Mouse (Mus musculus): ENCODE results near the gene Nfatc2. TPM values are rescaled to one million over a fixed set of nuclear protein-coding genes. Genes with fewer than 3 reads are reported as not detected.

Nfatc2 gene
- total RNA-seq, 2 experiments from 2014 or later: 19.9 to 20.1 TPM

DNA sequence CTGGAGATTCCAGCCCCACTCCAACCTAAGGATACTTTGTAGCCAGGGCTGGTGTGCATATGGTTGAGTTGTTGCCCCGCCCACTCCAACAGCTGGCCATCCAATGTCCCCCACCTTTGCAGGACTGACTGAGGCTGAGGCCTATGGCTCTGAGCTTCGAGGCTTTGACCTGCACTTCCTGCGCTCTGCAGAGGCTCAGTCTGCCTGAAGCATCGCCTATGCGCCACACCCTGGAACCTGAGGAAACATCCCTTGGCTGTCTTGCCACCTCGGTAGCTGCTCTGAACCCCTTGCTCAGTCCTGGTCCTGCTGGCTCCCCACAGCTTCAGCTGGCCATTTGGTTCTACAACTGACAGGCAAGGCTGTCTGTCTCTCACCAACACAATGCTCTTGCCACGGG is 24.1 kb downstream of the Nfatc2 start:
- no peak for DNase-seq

DNA sequence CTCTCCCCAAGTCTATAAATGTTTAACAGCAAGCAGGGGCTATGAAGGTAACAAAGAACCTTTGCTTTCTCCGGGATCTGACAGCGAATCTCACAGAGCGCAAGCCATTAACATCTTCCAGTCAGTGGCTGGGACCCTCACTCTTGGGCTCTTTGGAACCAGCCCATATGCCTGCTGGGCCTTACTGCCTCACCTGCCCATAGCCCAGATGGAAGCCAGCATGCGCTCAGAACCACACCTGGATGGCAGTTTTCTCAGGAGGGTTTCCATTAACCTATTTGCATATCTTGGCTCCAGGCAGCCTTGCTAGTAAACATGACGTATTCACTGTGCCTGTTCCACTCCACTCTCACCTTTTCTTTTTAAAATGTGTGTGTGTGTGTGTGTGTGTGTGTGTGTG is 25.6 kb downstream of the Nfatc2 start:
- no peak for DNase-seq

DNA sequence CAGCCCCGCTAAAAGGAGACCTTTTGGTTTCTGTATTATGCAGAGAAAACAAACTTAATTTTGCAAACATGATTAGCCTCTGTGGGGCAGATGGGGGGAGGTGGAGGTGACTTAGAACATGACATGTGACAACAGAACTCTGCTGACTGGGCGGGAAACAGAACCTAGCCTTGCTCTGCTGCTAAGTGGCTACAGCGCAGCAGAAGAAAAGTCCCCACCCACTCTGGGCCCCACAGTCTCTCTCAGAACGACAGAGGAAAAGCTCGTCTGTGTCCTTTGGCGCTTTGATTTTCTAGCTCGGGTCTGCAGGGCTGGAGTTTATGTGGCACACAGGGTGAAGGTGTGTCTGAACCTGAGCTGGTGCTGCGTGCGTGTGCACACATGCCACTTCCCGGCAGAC is 26.5 kb downstream of the Nfatc2 start:
- no peak for DNase-seq

DNA sequence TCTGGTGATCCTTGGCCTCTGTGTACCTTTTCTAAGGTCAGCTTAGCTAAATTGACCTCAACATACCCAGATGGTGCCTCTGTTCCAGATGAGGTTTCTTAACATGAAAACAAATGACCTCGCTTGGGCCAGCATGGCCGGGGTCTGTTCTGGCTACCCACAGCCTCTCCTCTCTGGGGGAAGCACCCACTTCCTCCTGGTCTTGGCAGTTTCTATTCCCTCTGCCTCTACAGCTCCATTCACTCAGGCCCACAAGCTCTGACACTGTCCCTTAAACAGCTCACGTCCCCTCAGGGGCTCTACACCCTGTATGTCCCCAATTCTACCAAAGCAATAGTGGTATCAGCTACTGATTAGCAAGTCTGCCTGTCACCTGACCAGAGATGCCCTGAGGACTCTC is 27.6 kb downstream of the Nfatc2 start:
- DNase-seq: no peak

DNA sequence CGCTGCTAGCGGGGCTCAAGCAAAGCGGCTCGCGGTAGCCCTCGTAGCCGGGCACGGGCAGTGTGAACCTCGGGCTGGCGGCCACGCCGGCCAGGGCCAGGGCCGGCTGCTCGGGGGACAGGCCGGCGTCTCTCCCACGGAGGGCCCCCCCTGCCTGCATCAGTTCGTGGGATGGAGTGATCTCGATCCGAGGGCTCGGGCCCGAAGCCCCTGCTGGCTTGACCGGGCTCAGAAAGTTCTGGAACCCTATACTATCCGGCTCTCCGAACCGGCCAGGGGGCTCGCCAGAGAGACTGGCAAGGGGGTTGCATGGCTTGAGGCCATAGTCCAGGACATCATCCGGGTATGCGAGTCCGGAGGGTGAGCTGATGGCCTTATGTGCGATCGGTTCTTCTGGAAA is 30.2 kb downstream of the Nfatc2 start:
- DNase-seq: no peak

DNA sequence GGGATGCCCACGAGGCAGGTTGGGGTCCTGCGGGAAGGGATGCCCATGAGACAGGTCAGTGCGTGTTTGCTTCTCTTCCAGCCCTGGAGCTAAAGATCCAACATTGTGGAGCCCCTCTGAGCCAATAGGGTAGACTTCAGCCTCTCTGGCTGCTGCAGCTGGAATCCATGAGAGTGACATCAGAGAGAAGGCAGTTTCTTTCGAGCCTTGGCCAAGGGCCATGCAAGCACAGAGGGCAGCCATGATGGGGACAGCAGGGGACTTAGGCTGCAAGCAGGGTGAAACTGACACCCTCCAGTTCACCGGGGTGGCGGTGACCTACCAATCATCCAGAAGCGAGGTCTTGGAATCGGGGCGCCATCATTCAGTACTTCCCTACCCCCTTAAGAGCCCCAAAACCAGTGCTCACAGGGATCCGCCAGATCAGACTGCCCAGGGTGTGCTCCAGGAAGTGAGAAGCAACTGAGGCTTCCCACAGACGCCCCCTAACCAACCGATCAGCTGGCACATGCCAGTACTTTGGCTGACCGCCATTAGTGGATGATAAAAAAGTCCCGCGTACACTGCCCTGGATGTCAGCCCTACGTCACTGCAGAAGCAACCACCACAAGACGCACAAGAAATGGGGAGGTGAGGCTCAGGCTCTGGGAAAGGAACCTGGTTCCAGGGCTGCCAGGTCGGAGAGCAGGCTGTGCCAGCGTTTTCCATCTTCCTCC is 35.8 kb downstream of the Nfatc2 start:
- no peak for DNase-seq

DNA sequence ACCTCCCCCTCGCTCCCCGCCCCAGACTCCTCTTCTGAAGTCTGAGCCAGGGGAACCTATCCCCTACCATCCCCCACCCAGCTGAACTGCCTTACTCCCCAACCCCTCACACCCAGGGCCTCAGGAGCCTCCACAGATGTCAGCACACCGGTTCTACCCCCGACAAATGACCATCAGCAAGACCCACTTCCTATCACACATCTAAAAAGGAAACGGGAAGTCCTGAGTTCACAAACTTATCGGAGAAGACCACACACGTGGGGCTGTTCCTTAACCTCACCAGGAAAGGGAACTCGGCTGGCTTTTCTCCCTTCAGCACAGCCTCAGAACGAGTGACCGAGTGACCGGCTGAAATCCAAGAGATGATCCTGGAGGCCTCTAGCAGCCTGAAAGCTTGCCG is 38.3 kb downstream of the Nfatc2 start:
- no peak for DNase-seq

DNA sequence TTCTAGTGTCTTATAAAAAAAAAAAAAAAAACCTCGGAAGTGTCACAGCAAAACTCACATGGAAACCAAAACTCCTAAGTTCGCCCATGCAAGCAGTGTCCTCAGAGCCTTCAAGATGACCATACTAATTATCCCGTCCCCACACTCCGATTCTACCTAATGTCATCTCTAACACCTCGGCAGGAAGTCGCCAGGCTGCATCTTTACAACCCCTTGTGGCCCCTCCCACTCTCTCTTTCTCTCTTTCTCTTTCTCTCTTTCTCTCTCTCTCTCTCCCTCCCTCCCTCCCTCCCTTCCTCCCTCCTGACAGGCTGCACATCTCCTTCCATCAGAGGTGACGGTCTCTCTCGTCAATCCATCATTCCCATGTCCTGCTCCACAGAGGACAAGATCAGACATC is 44.4 kb downstream of the Nfatc2 start:
- no peak for DNase-seq

DNA sequence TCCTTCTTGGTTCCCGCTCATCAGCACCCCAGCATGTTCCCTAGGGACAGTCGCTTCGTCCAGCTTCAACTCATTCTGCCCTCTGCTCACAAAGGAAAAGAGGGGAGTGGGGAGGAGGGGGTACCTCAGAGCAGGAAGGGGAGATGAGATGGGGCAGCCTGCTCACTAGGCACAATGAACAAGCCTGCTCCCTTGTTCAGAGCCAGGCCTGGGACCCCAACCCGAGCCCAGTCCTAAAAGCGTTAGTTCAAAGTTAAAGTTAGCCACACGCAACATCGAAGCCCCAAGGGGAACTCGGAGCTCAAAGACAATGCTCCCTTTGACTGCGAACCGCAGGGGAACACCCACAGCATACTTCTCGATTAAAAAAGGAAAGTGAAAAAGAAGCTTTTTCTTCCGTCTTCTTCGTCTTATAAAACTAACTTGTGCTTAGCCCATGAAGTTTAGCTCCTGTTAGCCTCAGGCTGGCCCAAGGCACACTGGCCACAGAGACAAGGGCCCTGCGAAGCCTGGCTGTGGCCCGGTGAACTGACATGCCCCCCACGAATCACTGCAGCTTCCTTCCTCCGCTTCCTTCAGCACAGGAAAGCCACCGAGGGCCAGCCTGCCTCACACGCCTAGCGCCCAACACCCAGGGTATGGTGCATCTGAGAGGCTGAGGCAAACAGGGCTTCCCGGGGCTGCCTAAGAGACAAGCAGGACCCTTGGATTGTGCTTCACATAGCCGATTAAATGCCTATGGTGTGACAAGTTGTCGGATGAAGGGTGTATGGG is 45.4 kb downstream of the Nfatc2 start:
- DNase-seq: no peak

DNA sequence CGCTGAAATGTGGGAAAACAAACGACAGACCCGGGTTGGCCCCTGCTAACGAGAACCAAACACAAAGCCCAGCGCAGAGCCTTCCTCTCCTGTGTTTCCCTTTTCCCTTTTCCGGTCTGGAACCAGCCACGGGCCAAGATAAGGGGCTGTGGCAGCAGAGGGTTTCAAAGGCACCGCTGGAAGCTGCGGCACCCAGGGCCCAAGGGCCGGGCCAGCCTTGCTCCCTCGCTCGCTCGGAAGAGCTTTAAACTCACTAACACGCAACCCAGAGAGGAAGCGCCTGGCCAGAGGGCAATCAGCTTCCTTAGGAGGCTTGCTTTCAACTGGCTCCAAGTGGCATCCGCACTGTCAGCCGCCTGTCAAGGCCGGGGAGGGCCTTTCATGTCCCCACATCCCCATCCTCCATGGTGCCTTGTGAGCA is 47.9 kb downstream of the Nfatc2 start:
- no peak for DNase-seq

DNA sequence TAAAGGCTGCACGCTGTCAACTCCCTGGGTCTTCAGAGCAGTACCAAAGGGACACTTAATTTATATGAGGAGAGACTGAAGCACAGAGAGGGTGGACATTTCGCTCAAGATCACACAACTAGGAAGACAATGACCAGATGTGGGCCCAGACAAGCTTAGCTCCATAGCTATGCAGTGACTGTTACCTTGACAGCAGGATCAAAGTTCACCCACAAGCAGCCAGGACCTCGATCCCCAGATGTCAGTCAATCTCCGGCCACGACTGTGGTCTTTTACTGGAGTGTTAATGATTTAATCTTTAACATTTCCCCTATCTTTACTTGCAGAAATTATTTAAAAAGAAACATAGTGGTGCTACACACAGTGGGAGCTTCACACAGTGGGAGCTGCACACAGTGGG is 49.1 kb downstream of the Nfatc2 start:
- no peak for DNase-seq

DNA sequence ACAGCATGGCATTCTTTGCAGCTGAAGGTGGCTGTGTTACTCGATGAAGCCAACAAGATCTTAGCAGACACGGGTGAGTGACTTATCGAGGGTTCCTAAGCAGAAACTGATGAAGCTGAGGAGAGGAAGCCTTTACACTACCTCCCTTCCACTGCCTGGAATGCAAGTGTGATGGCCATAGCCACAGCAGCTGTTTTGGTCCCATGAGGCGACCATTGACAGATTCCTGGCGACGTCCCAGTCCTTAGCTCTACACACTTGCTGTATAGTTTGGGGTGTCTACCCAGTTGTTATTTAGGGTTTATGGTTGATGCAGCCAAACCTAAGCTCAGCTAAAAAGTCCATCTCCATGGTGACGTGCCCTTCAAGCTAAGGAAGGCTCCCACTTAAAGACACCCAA is 50.2 kb downstream of the Nfatc2 start:
- DNase-seq: no peak

DNA sequence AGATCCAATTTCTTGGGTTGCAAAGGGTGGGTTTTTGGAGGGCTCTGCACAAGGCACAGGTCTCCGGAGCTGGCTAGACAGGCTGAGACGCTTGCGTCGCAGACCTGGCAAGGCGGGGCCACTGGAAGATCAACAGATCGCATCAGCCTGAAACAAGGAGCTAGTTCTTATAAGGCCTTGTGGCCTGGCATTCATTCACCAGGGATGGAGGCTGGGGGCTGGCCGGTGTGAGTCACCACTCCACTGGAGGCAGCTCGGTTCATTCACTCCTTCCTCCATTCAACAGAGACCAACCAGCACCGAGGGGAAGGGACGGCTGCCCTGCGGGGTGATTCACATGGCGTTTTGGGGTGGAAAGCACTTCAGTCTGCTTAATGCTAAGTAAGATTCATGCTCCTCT is 52.1 kb downstream of the Nfatc2 start:
- no peak for DNase-seq

DNA sequence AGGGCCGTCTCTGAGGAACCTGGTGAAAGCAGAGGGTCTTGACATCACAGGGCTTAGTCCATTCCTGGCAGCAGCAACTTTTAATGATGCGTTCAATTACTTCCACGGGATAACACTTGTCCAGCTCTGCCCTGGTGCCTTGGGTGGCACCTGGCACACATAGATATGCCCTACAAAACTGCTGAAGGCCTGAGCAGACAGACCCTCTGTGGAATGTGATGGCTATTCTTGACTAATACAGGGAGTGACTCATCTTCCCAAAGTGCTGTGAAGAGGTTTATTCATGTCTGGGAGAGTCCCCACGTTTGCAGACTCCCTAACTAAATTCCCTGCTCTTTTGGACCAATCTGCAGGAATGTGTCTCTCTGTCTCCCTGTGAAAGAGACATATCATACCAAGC is 53.4 kb downstream of the Nfatc2 start:
- no peak for DNase-seq

DNA sequence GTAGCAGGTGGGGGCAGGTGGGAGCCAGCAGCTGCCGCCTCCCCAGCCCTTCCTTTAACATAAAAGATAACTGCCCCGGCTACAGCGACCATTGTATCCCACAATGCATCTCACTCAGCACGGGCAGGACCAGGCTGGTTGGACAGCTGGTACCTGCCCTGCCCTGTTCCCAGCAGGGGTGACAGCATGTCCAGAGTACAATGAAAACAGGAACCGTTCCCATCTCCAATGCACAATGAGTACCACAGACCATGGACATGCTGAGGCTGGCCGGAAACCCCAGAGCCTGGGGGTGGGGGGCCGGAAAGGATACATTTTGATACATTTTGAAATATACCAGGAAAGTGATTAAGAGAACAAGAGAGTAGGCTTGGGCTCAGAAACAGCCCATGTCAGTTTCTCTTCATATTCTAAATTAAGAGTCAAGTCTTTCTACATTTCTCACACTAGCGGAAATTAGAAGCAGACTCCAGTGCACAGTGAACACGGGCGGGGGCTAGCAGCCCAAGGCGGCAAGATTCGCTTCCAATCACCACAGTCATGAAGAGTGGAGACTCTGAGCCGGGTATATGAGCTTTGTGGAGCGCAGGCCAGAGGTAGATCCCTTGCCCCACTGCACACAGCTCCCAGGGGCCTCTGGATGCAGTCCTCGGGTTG is 55.4 kb downstream of the Nfatc2 start:
- DNase-seq: no peak

DNA sequence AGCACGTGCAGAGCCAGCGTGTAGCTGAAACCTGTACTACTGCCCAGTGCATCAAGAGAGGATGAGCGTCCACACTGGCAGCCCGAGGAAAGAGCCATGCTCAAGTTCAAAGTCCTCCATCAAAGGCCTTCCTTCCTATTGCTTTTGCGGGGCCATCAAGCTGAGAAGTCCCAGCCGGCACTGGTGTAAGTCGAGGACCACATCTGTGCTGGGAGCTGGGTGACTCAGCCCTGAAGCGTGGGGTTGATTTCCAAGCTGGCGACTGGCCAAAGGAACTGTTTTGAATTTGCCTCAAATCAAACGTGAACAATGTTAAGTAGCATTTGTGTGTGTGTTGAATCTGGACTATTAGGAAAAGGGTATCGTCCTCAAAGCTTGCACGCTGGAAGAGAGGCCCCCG is 57.4 kb downstream of the Nfatc2 start:
- DNase-seq: peak; percentile 47 to 57

DNA sequence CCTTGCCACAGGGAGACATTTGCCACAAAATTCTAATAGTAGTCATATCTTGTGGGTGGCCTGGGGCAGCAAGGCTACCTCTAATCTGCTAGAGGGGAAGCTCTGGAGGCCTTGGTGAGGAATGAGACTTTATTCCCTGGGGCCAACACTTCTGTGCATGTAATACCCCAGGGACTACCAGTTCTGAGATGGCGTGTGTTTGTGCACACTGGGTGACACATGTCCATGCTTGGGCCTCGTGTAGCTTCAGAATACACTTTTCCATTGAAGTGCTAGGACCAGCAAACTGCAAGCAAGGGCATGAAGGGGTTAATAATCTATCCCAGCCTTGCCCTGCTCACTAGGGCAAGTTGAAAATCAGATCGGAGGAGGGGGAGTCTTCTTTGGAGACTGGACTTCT is 58.4 kb downstream of the Nfatc2 start:
- no peak for DNase-seq

DNA sequence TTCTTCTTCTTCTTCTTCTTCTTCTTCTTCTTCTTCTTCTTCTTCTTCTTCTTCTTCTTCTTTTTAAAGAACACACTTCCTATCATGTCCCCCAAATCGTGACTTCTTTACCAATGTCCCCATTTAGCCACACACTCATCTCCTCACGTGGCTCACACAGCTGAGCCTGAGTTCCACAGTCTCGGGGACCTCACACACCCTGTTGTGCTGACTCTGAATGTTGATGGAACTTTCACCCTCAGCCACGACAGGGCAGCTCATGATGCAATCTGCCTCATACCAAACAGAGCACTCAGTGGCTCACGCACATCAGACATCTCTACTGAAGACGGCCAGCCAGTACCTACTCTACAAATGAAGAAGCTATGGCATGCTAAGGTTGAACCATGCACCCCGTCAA is 60.2 kb downstream of the Nfatc2 start:
- DNase-seq: no peak

DNA sequence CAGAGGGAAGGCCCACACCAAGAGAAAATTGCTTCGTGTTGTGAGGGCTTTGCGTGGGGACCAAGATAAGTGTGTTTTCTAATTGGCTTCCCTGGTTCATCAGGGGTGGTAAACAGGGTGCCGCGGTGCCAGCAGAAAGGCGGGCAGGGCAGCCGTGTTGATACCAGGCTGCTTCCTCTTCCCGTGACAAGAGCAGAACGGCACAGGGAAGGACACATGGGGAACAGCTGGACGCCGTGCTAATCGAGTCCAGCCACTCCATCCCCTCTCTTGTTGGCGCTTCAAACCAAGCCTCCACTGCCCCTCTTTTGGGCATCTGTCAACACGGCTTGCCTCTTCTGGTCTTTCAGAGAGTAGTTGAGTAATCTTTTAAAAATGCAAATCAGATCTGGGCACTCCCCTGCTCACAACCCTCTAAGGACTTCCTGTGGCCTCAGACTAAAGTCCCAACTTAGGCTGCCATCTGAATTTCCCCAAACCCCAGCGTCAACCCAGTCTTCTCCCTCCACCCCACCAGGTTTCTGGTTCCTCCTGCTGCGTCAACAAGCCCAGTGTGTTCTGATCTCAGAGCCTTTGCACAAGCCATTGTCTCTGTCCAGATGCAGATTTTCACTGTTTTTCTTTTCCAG is 61.7 kb downstream of the Nfatc2 start:
- no peak for DNase-seq

DNA sequence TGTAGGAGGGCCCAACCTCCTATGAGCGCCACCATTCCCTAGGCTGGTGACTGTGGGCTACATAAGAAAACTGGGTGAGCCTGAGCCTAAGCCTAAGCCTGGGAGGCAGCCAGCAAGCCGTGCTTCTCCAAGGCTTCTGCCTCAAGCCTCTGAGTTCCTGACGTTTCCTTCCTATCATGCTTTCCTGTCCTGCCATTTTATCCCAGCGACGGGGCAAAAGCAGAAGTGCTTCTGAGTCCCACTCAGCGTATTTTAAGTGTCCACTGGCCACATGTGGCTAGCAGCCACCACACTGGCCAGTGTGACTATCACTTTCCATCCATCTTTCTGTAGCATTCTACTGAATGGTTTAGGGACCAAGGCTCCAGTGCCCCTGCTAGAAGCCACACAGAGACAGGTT is 62.4 kb downstream of the Nfatc2 start:
- DNase-seq: no peak

DNA sequence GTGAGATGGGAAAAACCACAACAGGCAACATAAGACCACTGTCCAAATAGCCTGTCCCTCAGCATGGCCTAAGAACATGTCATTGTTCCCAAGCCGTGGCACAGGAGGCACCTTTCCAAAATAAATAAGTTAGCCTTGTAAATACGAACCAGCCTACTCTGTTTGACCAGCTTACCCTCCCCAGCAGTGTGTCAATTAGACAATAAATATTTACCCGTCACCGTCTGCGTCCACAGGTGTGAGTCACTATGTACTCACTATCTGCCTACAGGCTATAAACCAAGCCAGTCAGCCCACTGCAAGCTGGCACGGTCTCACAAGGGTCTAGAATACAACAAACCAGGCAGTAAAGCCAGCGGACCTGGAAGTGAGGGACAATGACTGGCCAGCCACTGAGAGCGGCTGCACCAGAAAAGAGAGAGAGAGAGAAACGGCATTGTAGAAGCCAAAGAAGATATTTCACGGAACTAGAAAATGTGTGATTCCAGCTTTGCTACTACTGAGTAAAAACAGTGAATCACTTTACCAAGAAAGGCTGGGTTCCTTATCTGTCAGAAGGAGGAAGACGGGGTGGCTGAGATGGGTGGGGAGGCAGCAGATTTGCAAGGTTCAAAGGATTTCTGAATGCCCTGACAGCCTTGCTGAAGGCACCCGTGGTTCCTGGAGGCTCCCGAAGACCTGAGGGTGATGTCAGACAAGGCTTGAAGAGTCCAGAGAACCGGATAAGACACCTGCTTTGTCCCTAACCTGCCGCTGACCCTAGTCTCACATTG is 69.2 kb downstream of the Nfatc2 start:
- no peak for DNase-seq

DNA sequence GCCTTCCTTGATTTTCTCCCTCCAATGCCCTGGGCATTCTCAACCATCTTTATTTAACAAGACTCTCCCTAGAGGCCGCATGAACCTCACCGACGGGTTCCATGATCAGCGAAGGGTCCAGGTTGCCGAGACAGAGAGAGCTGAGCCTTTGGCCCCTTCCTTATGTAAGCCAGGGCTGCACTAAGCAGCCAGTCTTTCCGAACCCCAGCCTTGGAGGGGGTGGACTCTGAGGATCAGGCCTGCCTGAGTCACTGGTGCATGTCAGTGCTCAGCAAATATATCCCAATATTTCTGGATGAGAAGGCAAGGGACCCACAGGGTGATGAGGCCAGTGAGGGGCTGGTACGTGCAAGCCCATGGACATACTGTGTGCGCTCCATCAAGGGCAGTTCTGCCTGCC is 72.9 kb downstream of the Nfatc2 start:
- no peak for DNase-seq

DNA sequence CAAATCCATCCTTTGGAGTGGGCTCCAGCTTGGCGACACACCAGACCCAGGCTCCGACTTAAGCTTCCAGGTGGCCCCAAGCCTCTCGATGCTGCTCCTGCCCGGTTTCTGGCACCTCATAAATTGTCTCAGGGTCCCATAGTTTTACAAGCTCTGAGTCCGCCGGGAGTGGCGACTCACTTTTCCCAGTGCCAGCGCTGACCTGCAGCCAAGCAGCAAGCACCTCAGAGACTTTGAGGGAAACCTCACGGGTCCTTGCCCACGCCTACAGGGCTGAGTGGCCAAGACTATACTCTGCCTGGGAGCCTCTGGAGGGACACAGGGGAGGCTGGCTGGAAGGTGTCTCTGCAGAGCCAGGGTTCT is 74.0 kb downstream of the Nfatc2 start:
- DNase-seq: no peak
